Mouse (Mus musculus): Measurements from ENCODE around the gene Gpc3. TPM values are rescaled to one million over a fixed set of nuclear protein-coding genes. Genes with fewer than 3 reads are reported as not detected.

The Gpc3 gene
- polyA plus RNA-seq, 1 experiment = not detected

- no peak overlapping the region for H3K4me2 ChIP-seq (ENCODE audit: low read depth)
- TF ChIP-seq MYOG (IDR thresholded peaks at IDR 0.05; ENCODE audit: control insufficient read depth in 1 of 3, insufficient read depth in 1 of 3, insufficient read length in 2 of 3, low read depth in 2 of 3) = no peak
- no peaks in the 10 kb centered on the region for H3K79me2 ChIP-seq (ENCODE audit: control insufficient read depth, insufficient read depth)
- no peak overlapping the region for H3ac ChIP-seq (ENCODE audit: control insufficient read depth, insufficient read length)
- H3K36me3 ChIP-seq (ENCODE audit: control insufficient read depth, insufficient read depth) = no peaks in the 10 kb centered on the region
- H3K4me3 ChIP-seq = no peak overlapping the region
- H3K27me3 ChIP-seq (ENCODE audit: control insufficient read depth, insufficient read depth, insufficient read length) = no peaks in the 10 kb centered on the region
These were observed 14.5 kb downstream of the Gpc3 start for GRCm38 (mm10) chrX:52599246-52599645.

GRCm38 (mm10) chrX:52587671-52588070 is 26.1 kb downstream of the Gpc3 start:
- Histone ChIP-seq H3K79me2 (ENCODE audit: control insufficient read depth, insufficient read depth) (no peaks in the 10 kb centered on the region), H3ac (ENCODE audit: control insufficient read depth, insufficient read length) (no peak overlapping the region), H3K4me3 (no peak overlapping the region), H3K36me3 (ENCODE audit: control insufficient read depth, insufficient read depth) (no peaks in the 10 kb centered on the region), H3K4me2 (ENCODE audit: low read depth) (no peak overlapping the region), H3K27me3 (ENCODE audit: control insufficient read depth, insufficient read depth, insufficient read length) (no peaks in the 10 kb centered on the region)
- TF ChIP-seq CEBPB (IDR thresholded peaks at IDR 0.05; ENCODE audit: insufficient read depth, poor library complexity, severe bottlenecking) (no peak), MYOD1 (IDR thresholded peaks at IDR 0.05; ENCODE audit: control insufficient read depth in 1 of 3, insufficient read length in 2 of 3, low read depth in 2 of 3) (no peak), E2F4 (IDR thresholded peaks at IDR 0.05; ENCODE audit: insufficient read depth) (no peak), SRF (IDR thresholded peaks at IDR 0.05; ENCODE audit: control insufficient read depth, insufficient read length, low read depth) (no peak), TCF12 (IDR thresholded peaks at IDR 0.05; ENCODE audit: insufficient read depth, poor library complexity, severe bottlenecking) (no peak), MAX (IDR thresholded peaks at IDR 0.05; ENCODE audit: low read depth) (no peak), MYOG (IDR thresholded peaks at IDR 0.05; ENCODE audit: control insufficient read depth in 1 of 3, insufficient read depth in 1 of 3, insufficient read length in 2 of 3, low read depth in 2 of 3) (no peak), POLR2A (IDR thresholded peaks at IDR 0.05; ENCODE audit: insufficient read length, low read depth) (no peak), POLR2AphosphoS2 (IDR thresholded peaks at IDR 0.05; ENCODE audit: insufficient read length, low read depth) (no peak), USF1 (IDR thresholded peaks at IDR 0.05; ENCODE audit: low read depth) (no peak), TCF3 (IDR thresholded peaks at IDR 0.05; ENCODE audit: insufficient read length, low read depth) (no peak), REST (IDR thresholded peaks at IDR 0.05; ENCODE audit: insufficient read depth, insufficient read length) (no peak)

GRCm38 (mm10) chrX:52559995-52560394 is 53.8 kb downstream of the Gpc3 start:
- Histone ChIP-seq H3K79me2 (ENCODE audit: control insufficient read depth, insufficient read depth) (no peaks in the 10 kb centered on the region), H3ac (ENCODE audit: control insufficient read depth, insufficient read length) (no peak overlapping the region), H3K4me3 (no peak overlapping the region), H3K36me3 (ENCODE audit: control insufficient read depth, insufficient read depth) (no peaks in the 10 kb centered on the region), H3K4me2 (ENCODE audit: low read depth) (no peak overlapping the region), H3K27me3 (ENCODE audit: control insufficient read depth, insufficient read depth, insufficient read length) (no peaks in the 10 kb centered on the region)
- no peak for TF ChIP-seq POLR2AphosphoS2 (IDR thresholded peaks at IDR 0.05; ENCODE audit: insufficient read length, low read depth)

GRCm38 (mm10) chrX:52558526-52558925 is 55.2 kb downstream of the Gpc3 start:
- no peaks in the 10 kb centered on the region for H3K79me2 ChIP-seq (ENCODE audit: control insufficient read depth, insufficient read depth)
- no peak for TF ChIP-seq TCF12 (IDR thresholded peaks at IDR 0.05; ENCODE audit: insufficient read depth, poor library complexity, severe bottlenecking)
- TF ChIP-seq MYOG (IDR thresholded peaks at IDR 0.05; ENCODE audit: control insufficient read depth in 1 of 3, insufficient read depth in 1 of 3, insufficient read length in 2 of 3, low read depth in 2 of 3) = no peak
- TF ChIP-seq E2F4 (IDR thresholded peaks at IDR 0.05; ENCODE audit: insufficient read depth) = no peak
- TF ChIP-seq POLR2AphosphoS2 (IDR thresholded peaks at IDR 0.05; ENCODE audit: insufficient read length, low read depth) = no peak
- TF ChIP-seq REST (IDR thresholded peaks at IDR 0.05; ENCODE audit: insufficient read depth, insufficient read length) = no peak
- TF ChIP-seq MAX (IDR thresholded peaks at IDR 0.05; ENCODE audit: low read depth) = no peak
- TF ChIP-seq POLR2A (IDR thresholded peaks at IDR 0.05; ENCODE audit: insufficient read length, low read depth) = no peak
- TF ChIP-seq USF1 (IDR thresholded peaks at IDR 0.05; ENCODE audit: low read depth) = no peak
- no peak for TF ChIP-seq MYOD1 (IDR thresholded peaks at IDR 0.05; ENCODE audit: control insufficient read depth in 1 of 3, insufficient read length in 2 of 3, low read depth in 2 of 3)
- TF ChIP-seq TCF3 (IDR thresholded peaks at IDR 0.05; ENCODE audit: insufficient read length, low read depth) = no peak
- no peak for TF ChIP-seq SRF (IDR thresholded peaks at IDR 0.05; ENCODE audit: control insufficient read depth, insufficient read length, low read depth)
- no peak for TF ChIP-seq CEBPB (IDR thresholded peaks at IDR 0.05; ENCODE audit: insufficient read depth, poor library complexity, severe bottlenecking)
- H3K27me3 ChIP-seq (ENCODE audit: control insufficient read depth, insufficient read depth, insufficient read length) = no peaks in the 10 kb centered on the region
- H3K4me2 ChIP-seq (ENCODE audit: low read depth) = no peak overlapping the region
- no peak overlapping the region for H3ac ChIP-seq (ENCODE audit: control insufficient read depth, insufficient read length)
- H3K36me3 ChIP-seq (ENCODE audit: control insufficient read depth, insufficient read depth) = no peaks in the 10 kb centered on the region
- no peak overlapping the region for H3K4me3 ChIP-seq

GRCm38 (mm10) chrX:52557489-52557888 is 56.3 kb downstream of the Gpc3 start:
- Histone ChIP-seq H3K79me2 (ENCODE audit: control insufficient read depth, insufficient read depth) (no peaks in the 10 kb centered on the region), H3ac (ENCODE audit: control insufficient read depth, insufficient read length) (no peak overlapping the region), H3K36me3 (ENCODE audit: control insufficient read depth, insufficient read depth) (no peaks in the 10 kb centered on the region), H3K27me3 (ENCODE audit: control insufficient read depth, insufficient read depth, insufficient read length) (no peaks in the 10 kb centered on the region), H3K4me3 (no peak overlapping the region), H3K4me2 (ENCODE audit: low read depth) (no peak overlapping the region)
- no peak for TF ChIP-seq POLR2AphosphoS2 (IDR thresholded peaks at IDR 0.05; ENCODE audit: insufficient read length, low read depth)
- no peak for TF ChIP-seq MYOD1 (IDR thresholded peaks at IDR 0.05; ENCODE audit: control insufficient read depth in 1 of 3, insufficient read length in 2 of 3, low read depth in 2 of 3)
- TF ChIP-seq TCF12 (IDR thresholded peaks at IDR 0.05; ENCODE audit: insufficient read depth, poor library complexity, severe bottlenecking) = no peak
- TF ChIP-seq TCF3 (IDR thresholded peaks at IDR 0.05; ENCODE audit: insufficient read length, low read depth) = no peak
- TF ChIP-seq MAX (IDR thresholded peaks at IDR 0.05; ENCODE audit: low read depth) = no peak
- no peak for TF ChIP-seq CEBPB (IDR thresholded peaks at IDR 0.05; ENCODE audit: insufficient read depth, poor library complexity, severe bottlenecking)
- TF ChIP-seq USF1 (IDR thresholded peaks at IDR 0.05; ENCODE audit: low read depth) = no peak
- no peak for TF ChIP-seq E2F4 (IDR thresholded peaks at IDR 0.05; ENCODE audit: insufficient read depth)
- TF ChIP-seq SRF (IDR thresholded peaks at IDR 0.05; ENCODE audit: control insufficient read depth, insufficient read length, low read depth) = no peak
- TF ChIP-seq REST (IDR thresholded peaks at IDR 0.05; ENCODE audit: insufficient read depth, insufficient read length) = no peak
- no peak for TF ChIP-seq POLR2A (IDR thresholded peaks at IDR 0.05; ENCODE audit: insufficient read length, low read depth)
- no peak for TF ChIP-seq MYOG (IDR thresholded peaks at IDR 0.05; ENCODE audit: control insufficient read depth in 1 of 3, insufficient read depth in 1 of 3, insufficient read length in 2 of 3, low read depth in 2 of 3)
